Mouse (Mus musculus): Measurements from ENCODE around the gene Timeless.

Gene Timeless

GRCm38 (mm10) chr10:128296370-128297090, 64.7 kb downstream of the Timeless start:
- DNase-seq (ENCODE audit: inconsistent ontology term): no peak

DNA sequence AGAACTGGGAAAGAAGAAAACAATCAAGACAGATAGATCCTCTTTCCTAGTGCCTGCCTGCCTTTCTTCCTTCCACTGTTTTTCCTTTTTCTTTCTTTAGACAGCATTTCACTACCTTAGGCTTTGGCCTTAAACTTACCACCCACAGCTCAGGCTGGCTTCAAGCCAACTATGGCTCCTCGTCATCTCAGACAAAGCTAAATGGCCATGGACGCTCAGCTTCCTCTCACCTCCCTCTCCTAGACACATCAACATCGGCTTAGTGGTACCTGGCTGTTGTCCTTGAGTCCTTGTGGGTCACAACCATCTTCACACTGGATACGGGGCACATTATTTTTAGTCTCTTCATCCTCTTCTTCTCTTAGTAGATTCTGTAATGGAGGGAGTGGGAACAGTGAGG, 65.4 kb downstream of the Timeless start:
- DNase-seq (ENCODE audit: inconsistent ontology term): no peak

GRCm38 (mm10) chr10:128297622-128298021, 65.8 kb downstream of the Timeless start:
- no peak for DNase-seq (ENCODE audit: inconsistent ontology term)

- no peak for DNase-seq (ENCODE audit: inconsistent ontology term)
These were observed 66.4 kb downstream of the Timeless start for GRCm38 (mm10) chr10:128298243-128298642.

DNA sequence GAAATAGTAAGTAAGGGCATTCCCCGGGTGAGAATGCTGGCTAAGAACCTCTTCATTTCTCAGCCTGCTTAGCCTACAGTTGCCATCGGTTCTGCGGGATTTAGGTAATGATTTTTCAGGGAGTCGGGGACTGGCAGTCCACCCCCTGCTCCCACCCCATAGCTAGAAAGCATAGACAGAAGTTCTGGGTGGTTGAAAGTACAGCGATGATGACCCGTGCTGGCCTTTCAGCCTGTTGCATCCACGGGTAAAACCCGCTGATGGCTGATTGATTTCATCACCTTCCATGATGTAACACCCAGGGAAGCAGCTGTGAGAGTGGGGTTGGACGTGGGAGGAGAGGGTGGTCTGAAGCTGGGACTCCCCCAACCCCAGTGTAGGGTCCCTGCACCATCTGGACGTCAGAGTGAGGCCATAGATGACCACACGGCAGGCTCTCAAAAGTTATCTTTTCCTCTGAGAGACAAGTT, 66.9 kb downstream of the Timeless start, which contains the start of gene Il23a:
Il23a (minus strand) TSS at position 51 of the 470 bp plus-strand sequence.
- no peak for DNase-seq (ENCODE audit: inconsistent ontology term)

DNA sequence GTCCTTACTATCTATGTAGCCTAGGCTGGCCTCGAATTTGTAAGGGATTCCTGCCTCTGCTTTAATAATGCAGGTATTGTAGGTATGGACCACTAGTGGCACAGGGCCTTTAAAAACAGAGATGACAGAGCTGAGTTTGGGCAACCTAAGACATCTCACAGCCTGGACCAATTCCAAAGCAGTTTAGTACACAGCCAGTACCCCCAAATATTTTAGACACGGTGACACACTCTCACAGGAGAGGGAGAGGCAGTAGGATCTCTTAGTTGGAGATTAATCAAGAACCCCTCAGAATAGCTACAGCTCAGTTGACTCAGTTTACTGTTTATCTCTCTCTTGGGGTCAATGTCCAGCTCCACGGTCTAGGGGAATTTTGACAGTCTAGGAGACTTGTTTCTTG, 70.5 kb downstream of the Timeless start:
- DNase-seq (ENCODE audit: inconsistent ontology term): no peak
